Mouse (Mus musculus) CH12.LX (cell line): ENCODE data around the gene Nf1. TPM values are rescaled to one million over a fixed set of nuclear protein-coding genes. Genes with fewer than 3 reads are reported as not detected.

ENCODE experiments used
- DNase-seq: peaks from one replicate; pipeline ENCODE4 v3.0.0-alpha.2; 2013; ENCODE audit errors: extremely low read depth
- H3K27ac ChIP-seq: 2 replicates; pipeline ENCODE4 v1.5.1; 2012; ENCODE audit warnings: low read depth, mild to moderate bottlenecking, control low read depth, moderate library complexity; ENCODE audit not compliant: insufficient read depth
- H3K27me3 ChIP-seq: replicated peaks from 2 replicates; pipeline ENCODE3; 2012; ENCODE audit warnings: inconsistent platforms
- H3K36me3 ChIP-seq, 2 experiments: replicated peaks in 1 of 2; 2 replicates each; pipeline versions ENCODE3 to v1.6.1; 2012; ENCODE audit warnings: inconsistent platforms in 1 of 2, low read length in 1 of 2, mild to moderate bottlenecking in 1 of 2, mixed read lengths in 1 of 2, moderate library complexity in 1 of 2; ENCODE audit not compliant: control insufficient read depth in 1 of 2, insufficient read depth in 1 of 2
- H3K4me1 ChIP-seq, 2 experiments: 2 replicates each; pipeline ENCODE4 v1.6.1; 2012; ENCODE audit warnings: inconsistent platforms in 1 of 2, moderate library complexity in 1 of 2; ENCODE audit not compliant: insufficient read depth in 2 of 2, control insufficient read depth in 1 of 2
- H3K4me2 ChIP-seq: 2 replicates; pipeline ENCODE4 v1.6.1; 2012; ENCODE audit warnings: low read depth, mild to moderate bottlenecking, control low read depth; ENCODE audit not compliant: poor library complexity, insufficient read depth, severe bottlenecking
- H3K4me3 ChIP-seq, 3 experiments: fragments of 150-350 bp in 1 of 3; sonication (generic) in 1 of 3; replicated peaks in 1 of 3; 2 replicates each; pipeline versions ENCODE3 to v1.5.1; 2011 to 2012; ENCODE audit warnings: low read depth in 2 of 3, low read length in 2 of 3, mild to moderate bottlenecking in 2 of 3, moderate library complexity in 2 of 3, control low read depth in 1 of 3, improper control_type of control experiment in 1 of 3, inconsistent platforms in 1 of 3, mixed read lengths in 1 of 3; ENCODE audit not compliant: poor library complexity in 1 of 3
- H3K79me2 ChIP-seq: replicated peaks from 2 replicates; pipeline ENCODE4 v1.6.1; 2012; ENCODE audit warnings: mild to moderate bottlenecking, moderate library complexity; ENCODE audit not compliant: control insufficient read depth, poor library complexity, insufficient read depth, severe bottlenecking; ENCODE audit errors: extremely low read depth
- H3K9ac ChIP-seq: 2 replicates; pipeline ENCODE4 v1.6.1; 2012; ENCODE audit warnings: low read depth, mild to moderate bottlenecking, control low read depth, moderate library complexity; ENCODE audit not compliant: insufficient read depth
- H3K9me3 ChIP-seq: replicated peaks from 2 replicates; pipeline ENCODE3; 2012; ENCODE audit warnings: low read length, inconsistent platforms, mixed read lengths
- BHLHE40 ChIP-seq: IDR thresholded peaks from 2 replicates; pipeline ENCODE4 v1.6.1; 2011; ENCODE audit warnings: mild to moderate bottlenecking, low read depth, low read length, improper control_type of control experiment
- CHD1 ChIP-seq: IDR thresholded peaks from 2 replicates; pipeline ENCODE4 v1.6.1; 2012; ENCODE audit warnings: low read depth, low read length, improper control_type of control experiment, inconsistent platforms
- CTCF ChIP-seq, 2 experiments: IDR thresholded peaks in 1 of 2; conservative IDR thresholded peaks in 1 of 2; 2 replicates each; pipeline ENCODE4 v1.5.1; 2011 to 2012; ENCODE audit warnings: low read depth in 2 of 2, low read length in 2 of 2, improper control_type of control experiment in 1 of 2, inconsistent platforms in 1 of 2, mild to moderate bottlenecking in 1 of 2, moderate library complexity in 1 of 2
- GABPA ChIP-seq: IDR thresholded peaks from 2 replicates; pipeline ENCODE4 v1.6.1; 2012; ENCODE audit warnings: low read depth, low read length, improper control_type of control experiment, inconsistent platforms; ENCODE audit not compliant: insufficient replicate concordance
- HCFC1 ChIP-seq: IDR thresholded peaks from 2 replicates; pipeline ENCODE4 v1.6.1; 2012; ENCODE audit warnings: low read depth, mild to moderate bottlenecking, inconsistent platforms, low read length, improper control_type of control experiment
- IRF4 ChIP-seq: IDR thresholded peaks from 2 replicates; pipeline ENCODE4 v1.6.1; 2014; ENCODE audit warnings: low read depth, mild to moderate bottlenecking, inconsistent platforms, low read length, improper control_type of control experiment
- JUN ChIP-seq: IDR thresholded peaks from 2 replicates; pipeline ENCODE4 v1.6.1; 2011; ENCODE audit warnings: low read depth, mild to moderate bottlenecking, low read length, improper control_type of control experiment, moderate library complexity; ENCODE audit not compliant: insufficient read depth
- KAT2A ChIP-seq: IDR thresholded peaks from 2 replicates; pipeline ENCODE4 v1.6.1; 2012; ENCODE audit warnings: low read length, improper control_type of control experiment, inconsistent platforms; ENCODE audit not compliant: insufficient replicate concordance
- MAZ ChIP-seq: IDR thresholded peaks from 2 replicates; pipeline ENCODE4 v1.6.1; 2012; ENCODE audit warnings: low read depth, mild to moderate bottlenecking, inconsistent platforms, low read length, improper control_type of control experiment, moderate library complexity
- MXI1 ChIP-seq: IDR thresholded peaks from 2 replicates; pipeline ENCODE4 v1.6.1; 2011; ENCODE audit warnings: mild to moderate bottlenecking, low read depth, low read length, improper control_type of control experiment
- MYC ChIP-seq: IDR thresholded peaks from 2 replicates; pipeline ENCODE4 v1.6.1; 2011; ENCODE audit warnings: low read depth, mild to moderate bottlenecking, improper control_type of control experiment, low read length
- NELFE ChIP-seq: IDR thresholded peaks from 2 replicates; pipeline ENCODE4 v1.6.1; 2011; ENCODE audit warnings: low read depth, low read length, improper control_type of control experiment
- NRF1 ChIP-seq: IDR thresholded peaks from 2 replicates; pipeline ENCODE4 v1.6.1; 2014; ENCODE audit warnings: low read depth, mild to moderate bottlenecking, inconsistent platforms, low read length, improper control_type of control experiment, moderate library complexity
- POLR2A ChIP-seq: IDR thresholded peaks from 2 replicates; pipeline ENCODE4 v1.6.1; 2011; ENCODE audit warnings: low read depth, mild to moderate bottlenecking, improper control_type of control experiment, low read length
- SIN3A ChIP-seq: IDR thresholded peaks from 2 replicates; pipeline ENCODE4 v1.6.1; 2012; ENCODE audit warnings: low read length, improper control_type of control experiment, inconsistent platforms
- SMC3 ChIP-seq: IDR thresholded peaks from 2 replicates; pipeline ENCODE4 v1.6.1; 2011; ENCODE audit warnings: low read depth, low read length, improper control_type of control experiment
- TBP ChIP-seq: conservative IDR thresholded peaks from 2 replicates; pipeline ENCODE4 v1.6.1; 2011; ENCODE audit warnings: low read depth, low read length, improper control_type of control experiment
- UBTF ChIP-seq: IDR thresholded peaks from 2 replicates; pipeline ENCODE4 v1.6.1; 2012; ENCODE audit warnings: low read depth, mild to moderate bottlenecking, inconsistent platforms, low read length, improper control_type of control experiment, moderate library complexity
- ZC3H11A ChIP-seq: IDR thresholded peaks from 2 replicates; pipeline ENCODE4 v1.6.1; 2012; ENCODE audit warnings: low read depth, mild to moderate bottlenecking, inconsistent platforms, low read length, improper control_type of control experiment
- ZMIZ1 ChIP-seq: IDR thresholded peaks from 2 replicates; pipeline ENCODE4 v1.6.1; 2012; ENCODE audit warnings: low read depth, mild to moderate bottlenecking, inconsistent platforms, low read length, improper control_type of control experiment
- ZNF384 ChIP-seq: IDR thresholded peaks from 2 replicates; pipeline ENCODE4 v1.6.1; 2012; ENCODE audit warnings: low read depth, low read length, improper control_type of control experiment, inconsistent platforms
- dilution Hi-C: fragments of 300-500 bp; cut with MboI; formaldehyde crosslinking; loops from 2 replicates; pipeline ENCODE4 v1.14.3; 2020; ENCODE audit warnings: low sequenced_read_pairs; ENCODE audit not compliant: extremely low pct_unique_long_range_greater_than_20kb, extremely low pct_ligation_motif_present
- in situ Hi-C: fragments of 300-500 bp; cut with MboI; formaldehyde crosslinking; loops from 3 replicates; pipeline ENCODE4 v1.14.3; 2019; ENCODE audit warnings: low sequenced_read_pairs, low pct_ligation_motif_present, low pct_unique_long_range_greater_than_20kb, mixed read lengths
- polyA plus RNA-seq: library from polyadenylated mRNA; unstranded; fragments of >175 nt; gene quantifications from 2 replicates; pipeline ENCODE4 v1.2.1, GENCODE M21; 2012; ENCODE audit warnings: low read depth; ENCODE audit not compliant: insufficient read length
- total RNA-seq, 2 experiments: library from RNA; depleted of rRNA; stranded (reverse); fragments of 300-350 nt in 1 of 2; fragments of >200 nt in 1 of 2; gene quantifications; 2 replicates each; pipeline ENCODE4 v1.2.3; 2012 to 2014

Gene Nf1
- total and polyA plus RNA-seq, 3 experiments, result 7.3 to 19.5 (median 12.4) TPM

GRCm38 (mm10) chr11:79520772-79521171 lies 181.3 kb downstream of the Nf1 start:
- peak overlapping the region; percentile 55 for H3K9ac ChIP-seq
- peak overlapping the region; percentile 97 for H3K27ac ChIP-seq

GRCm38 (mm10) chr11:79521930-79522329 lies 182.4 kb downstream of the Nf1 start:
- dilution Hi-C loops, result no loop called here
- no peaks in the 10 kb centered on the region for H3K27me3 ChIP-seq
- peak; percentile 72 for DNase-seq
- peak overlapping the region; percentile 98; the same call in 1 of the 2 replicates for H3K4me2 ChIP-seq
- H3K9me3 ChIP-seq, result no peaks in the 10 kb centered on the region
- peak overlapping the region in 2 of 3 experiments; percentile 15 to 55 for H3K4me3 ChIP-seq
- peaks cover 67% of the 10 kb centered on the region for H3K79me2 ChIP-seq
- in situ Hi-C loops, result no loop called here
- peak overlapping the region; percentile 82 for H3K9ac ChIP-seq
- peaks cover 29 to 66% of the 10 kb centered on the region in 2 experiments for H3K4me1 ChIP-seq
- TF ChIP-seq MYC (peak; percentile 64), CHD1 (peak; percentile 93), BHLHE40 (no peak), SIN3A (peak; percentile 80), HCFC1 (peak; percentile 19; the same call in 1 of the 2 replicates), NELFE (no peak), GABPA (no peak), CTCF (conservative IDR thresholded peaks at IDR 0.05 in 1 of 2, IDR thresholded peaks at IDR 0.05 in 1 of 2; ENCODE audit: low read depth in 2 of 2, low read length in 2 of 2) (peak in 1 of 2 experiments; percentile 42; a peak in 1 of 4 replicates), TBP (0 out of 2 replicates have a peak, but pooled peaks have one; percentile 38), UBTF (no peak), MXI1 (peak; percentile 82; the same call in 1 of the 2 replicates), POLR2A (peak; percentile 41; the same call in 1 of the 2 replicates), JUN (no peak), NRF1 (no peak), ZNF384 (peak; percentile 93)
- H3K27ac ChIP-seq, result peak overlapping the region; percentile 65; the same call in 1 of the 2 replicates
- peaks cover 14 to 35% of the 10 kb centered on the region in 2 experiments for H3K36me3 ChIP-seq

More at GRCm38 (mm10) chr11:79520772-79521171, 181.3 kb downstream of the Nf1 start:
- Histone ChIP-seq H3K27me3 (no peaks in the 10 kb centered on the region), H3K9me3 (no peaks in the 10 kb centered on the region), H3K4me3 (peak overlapping the region in 1 of 3 experiments; percentile 55), H3K79me2 (peaks cover 72% of the 10 kb centered on the region), H3K36me3 (peaks cover 18 to 37% of the 10 kb centered on the region in 2 experiments), H3K4me2 (peak overlapping the region; percentile 98), H3K4me1 (peaks cover 24 to 61% of the 10 kb centered on the region in 2 experiments)
- DNase-seq, result peak; percentile 60
- dilution Hi-C loops, result no loop called here
- no peak for TF ChIP-seq ZNF384
- TF ChIP-seq ZMIZ1, result no peak
- no peak for TF ChIP-seq IRF4
- no peak for TF ChIP-seq SMC3
- TF ChIP-seq MAZ, result no peak
- no peak for TF ChIP-seq GABPA
- TF ChIP-seq CTCF (conservative IDR thresholded peaks at IDR 0.05 in 1 of 2, IDR thresholded peaks at IDR 0.05 in 1 of 2; ENCODE audit: low read depth in 2 of 2, low read length in 2 of 2), result no peak
- no peak for TF ChIP-seq ZC3H11A
- no peak for TF ChIP-seq SIN3A
- TF ChIP-seq KAT2A, result no peak
- TF ChIP-seq CHD1, result no peak
- TF ChIP-seq BHLHE40, result no peak
- no peak for TF ChIP-seq MYC
- in situ Hi-C loops, result no loop called here
